Comparison of ENCODE assay signal across 8 mouse cellular contexts in genomic region chr1:152954821-152955523, GRCm38 (mm10). TPM values are rescaled to one million over a fixed set of nuclear protein-coding genes. Genes with fewer than 3 reads are reported as not detected.
A peak's percentile ranks its signal among the peaks of the same experiment; 100 is the strongest.
DNase-seq lines count a peak whose midpoint lies in the region; ATAC-seq lines count a peak whose summit lies in the region.

Gene Nmnat2 (plus strand): TSS chr1:152954993.

- H3K9me3 ChIP-seq in forebrain, embryonic 15.5 days = no peaks in the 10 kb centered on the region
- no peaks in the 10 kb centered on the region for H3K9me3 ChIP-seq in hindbrain, embryonic 16.5 days (ENCODE audit: control insufficient read depth, low read length)
- no peaks in the 10 kb centered on the region for H3K9me3 ChIP-seq in neural tube, embryonic 12.5 days

- peak within 1 kb of the TSS; percentile 85 for H3K27ac ChIP-seq in forebrain, embryonic 15.5 days (replicated peaks)
- H3K27ac ChIP-seq in hindbrain, embryonic 16.5 days (ENCODE audit: low read depth, low read length) = peak within 1 kb of the TSS; percentile 88
- peak within 1 kb of the TSS; percentile 80 for H3K27ac ChIP-seq in neural tube, embryonic 12.5 days

- DNase-seq in MN1 (ENCODE audit: low spot score) = peak; percentile 81
- DNase-seq in cerebellum, adult 11-12 months = peak; percentile 78
- DNase-seq in left cerebral cortex, postnatal 4 days = peak; percentile 66
- DNase-seq in thymus, adult 18-20 months = no peak
- no peak for DNase-seq in testis, postnatal 10 days (ENCODE audit: low spot score)

- H3K27me3 ChIP-seq in forebrain, embryonic 15.5 days = peaks cover 5% of the 10 kb centered on the region; the same call in 1 of the 2 replicates
- no peaks in the 10 kb centered on the region for H3K27me3 ChIP-seq in hindbrain, embryonic 16.5 days (replicated peaks; ENCODE audit: control insufficient read depth, insufficient read depth, low read length)
- peaks cover 5% of the 10 kb centered on the region; the same call in 1 of the 2 replicates for H3K27me3 ChIP-seq in neural tube, embryonic 12.5 days (replicated peaks)

- peak within 1 kb of the TSS; percentile 59 for H3K9ac ChIP-seq in forebrain, embryonic 15.5 days (replicated peaks)
- peak within 1 kb of the TSS; percentile 85 for H3K9ac ChIP-seq in hindbrain, embryonic 16.5 days (ENCODE audit: low read depth, low read length)
- H3K9ac ChIP-seq in neural tube, embryonic 12.5 days = peak within 1 kb of the TSS; percentile 71

- intact Hi-C loops in left cerebral cortex, postnatal 4 days (cut with DNase I) = loop anchor here (5.0 kb wide), 1 partner anchor 48 kb away; no protein-coding TSS in a partner anchor

- H3K36me3 ChIP-seq in forebrain, embryonic 15.5 days = no peaks in the 10 kb centered on the region
- H3K36me3 ChIP-seq in hindbrain, embryonic 16.5 days (ENCODE audit: control insufficient read depth, insufficient read depth, low read length) = no peaks in the 10 kb centered on the region
- H3K36me3 ChIP-seq in neural tube, embryonic 12.5 days = no peaks in the 10 kb centered on the region

- H3K4me1 ChIP-seq in forebrain, embryonic 15.5 days = peaks cover 20% of the 10 kb centered on the region
- H3K4me1 ChIP-seq in hindbrain, embryonic 16.5 days (ENCODE audit: control insufficient read depth, insufficient read depth, low read depth, low read length) = peaks cover 20% of the 10 kb centered on the region
- peaks cover 16% of the 10 kb centered on the region for H3K4me1 ChIP-seq in neural tube, embryonic 12.5 days

- peak; percentile 92 for ATAC-seq in forebrain, embryonic 15.5 days (replicated peaks)
- peak; percentile 93 for ATAC-seq in hindbrain, embryonic 16.5 days
- ATAC-seq in neural tube, embryonic 12.5 days (ENCODE audit: low FRiP score, low read depth) = peak; percentile 87

- peak within 1 kb of the TSS; percentile 53 for H3K4me3 ChIP-seq in forebrain, embryonic 15.5 days
- peak within 1 kb of the TSS; percentile 74 for H3K4me3 ChIP-seq in hindbrain, embryonic 16.5 days (ENCODE audit: low read length)
- H3K4me3 ChIP-seq in neural tube, embryonic 12.5 days = peak within 1 kb of the TSS; percentile 60

- peak within 1 kb of the TSS; percentile 71 for H3K4me2 ChIP-seq in forebrain, embryonic 15.5 days (replicated peaks)
- H3K4me2 ChIP-seq in hindbrain, embryonic 16.5 days (ENCODE audit: low read length) = peak within 1 kb of the TSS; percentile 79
- peak within 1 kb of the TSS; percentile 87 for H3K4me2 ChIP-seq in neural tube, embryonic 12.5 days (replicated peaks)

- under 1% methylated on average over 42 of the region's 42 CpGs for WGBS in forebrain, embryonic 15.5 days
- WGBS in hindbrain, embryonic 16.5 days = under 1% methylated on average over 40 of the region's 42 CpGs
- WGBS in neural tube, embryonic 12.5 days = under 1% methylated on average over 42 of the region's 42 CpGs

RNA-seq across cellular contexts. Expression of gene Nmnat2, which starts in this region (rescaled TPM):
- 69.5 and 71.9 TPM in 2 replicates for polyA plus RNA-seq in forebrain, embryonic 15.5 days (2015; fragmentation: Nextera tagmentation; extraction: Ambion mirVana)
- polyA plus RNA-seq in hindbrain, embryonic 16.5 days (2015; fragmentation: Nextera tagmentation; extraction: Ambion mirVana) = 75.4 and 83.4 TPM in 2 replicates
- 100 to 1,000 TPM; 152 to 155 TPM for total RNA-seq in left cerebral cortex, postnatal 4 days (2021)
- 51.1 and 52.2 TPM in 2 replicates for polyA plus RNA-seq in neural tube, embryonic 12.5 days (2016; fragmentation: Nextera tagmentation; extraction: Ambion mirVana)

Comparison
In these comparisons a context has a peak if more than half of its experiments do, and no peak if none do; other contexts are left out.
1. DNase-seq: peak in MN1 (single experiment), cerebellum, adult 11-12 months (single experiment) and left cerebral cortex, postnatal 4 days (single experiment); none in thymus, adult 18-20 months (0 of 2) and testis, postnatal 10 days (single experiment).
2. Peak in every context shown above with its lines, with median percentiles within 50 percentile points of each other: ATAC-seq, H3K27ac ChIP-seq, H3K4me2 ChIP-seq, H3K4me3 ChIP-seq and H3K9ac ChIP-seq.